Mouse (Mus musculus) testis, adult 2 months (tissue): ENCODE measurements at regions not wholly inside any gene's neighbourhood (a gene's known extent, or its start where the extent isn't known, plus 50 kb on each side); places are given as distances from the start of the nearest gene placed in this dataset.

Experiments
- CTCF ChIP-seq: fragments of 200-500 bp; IDR thresholded peaks from 2 replicates; pipeline ENCODE4 v1.5.1; 2012; ENCODE audit warnings: low read depth, mild to moderate bottlenecking, inconsistent platforms, low read length, moderate library complexity; ENCODE audit not compliant: control insufficient read depth, insufficient read depth, insufficient replicate concordance
- POLR2A ChIP-seq: fragments of 200-500 bp; IDR thresholded peaks from 2 replicates; pipeline ENCODE4 v1.6.1; 2012; ENCODE audit warnings: low read depth, mild to moderate bottlenecking, inconsistent platforms, low read length, moderate library complexity; ENCODE audit not compliant: control insufficient read depth

- TF ChIP-seq CTCF (no peak), POLR2A (no peak)
These were observed 66.3 kb upstream of the Cdx4 start for GRCm38 (mm10) chrX:103254867-103255266.
